Mouse (Mus musculus): ENCODE results near the gene Sgsm2.

DNA sequence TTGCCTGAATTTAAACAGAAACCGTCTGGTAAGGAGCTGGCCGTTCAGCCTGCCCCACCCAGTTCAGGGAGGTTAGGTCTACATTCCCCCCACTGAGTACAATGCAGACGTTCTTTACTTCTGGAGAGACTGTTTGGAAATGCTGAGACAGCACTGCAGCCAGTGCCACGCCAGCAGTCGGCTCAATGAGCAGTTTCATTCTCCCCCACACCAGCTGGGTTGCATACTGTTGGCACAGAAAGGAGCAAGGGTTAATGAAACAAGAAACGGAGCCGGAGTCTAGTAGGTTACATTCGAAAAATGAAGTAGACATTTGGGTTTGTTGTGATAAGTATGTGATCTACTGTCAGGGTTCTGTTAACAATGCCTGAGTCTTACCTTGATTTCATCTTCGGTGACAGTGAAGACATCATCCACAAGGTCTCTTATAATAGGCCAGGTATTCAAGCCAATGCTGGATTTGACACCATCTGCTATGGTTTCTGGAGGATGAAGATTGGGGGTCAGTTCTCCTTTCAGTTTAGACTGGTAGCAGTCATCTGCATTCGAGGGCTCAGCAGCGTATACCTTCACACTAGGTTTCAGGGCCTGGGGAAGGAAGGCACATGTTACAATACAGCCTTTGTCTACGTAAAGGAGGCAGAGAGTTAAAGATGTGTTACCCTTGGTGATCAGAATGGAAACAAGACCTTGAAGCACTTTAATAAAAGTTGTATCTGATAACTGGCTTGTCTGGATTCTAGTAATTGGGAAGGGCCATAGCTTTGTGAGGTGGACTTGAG lies 11.9 kb upstream of the Sgsm2 start:
- TF ChIP-seq POLR2A (IDR thresholded peaks at IDR 0.05; ENCODE audit: insufficient read depth, low read depth, low read length) = no peak
- TF ChIP-seq EP300 (IDR thresholded peaks at IDR 0.05; ENCODE audit: insufficient read depth, low read depth, low read length) = no peak
